Mouse (Mus musculus) hindbrain, embryonic 15.5 days (tissue): Measurements from ENCODE around the gene Nubp1. TPM values are rescaled to one million over a fixed set of nuclear protein-coding genes. Genes with fewer than 3 reads are reported as not detected.

ENCODE experiments used
- ATAC-seq: fragments of 200-750 bp; cut with Nextera tagmentation; 2 replicates; pipeline ENCODE4 v1.8.0; 2017; ENCODE audit warnings: low read depth, moderate number of reproducible peaks, moderate TSS enrichment; ENCODE audit not compliant: low FRiP score
- H3K27ac ChIP-seq: fragments of 300-500 bp; sonication (generic); replicated peaks from 2 replicates; pipeline ENCODE4 v1.5.1; 2015; ENCODE audit warnings: mild to moderate bottlenecking, inconsistent platforms
- H3K27me3 ChIP-seq: fragments of 300-500 bp; sonication (generic); 2 replicates; pipeline ENCODE4 v1.6.1; 2015; ENCODE audit warnings: control low read depth, inconsistent platforms
- H3K36me3 ChIP-seq: fragments of 300-500 bp; sonication (generic); 2 replicates; pipeline ENCODE4 v1.6.1; 2015; ENCODE audit warnings: control low read depth, inconsistent platforms
- H3K4me1 ChIP-seq: fragments of 300-500 bp; sonication (generic); replicated peaks from 2 replicates; pipeline ENCODE4 v1.6.1; 2015; ENCODE audit warnings: control low read depth, inconsistent platforms
- H3K4me2 ChIP-seq: fragments of 300-500 bp; sonication (generic); 2 replicates; pipeline ENCODE4 v1.6.1; 2015; ENCODE audit warnings: moderate library complexity, mild to moderate bottlenecking, inconsistent platforms
- H3K4me3 ChIP-seq: fragments of 300-500 bp; sonication (generic); 2 replicates; pipeline ENCODE4 v1.5.1; 2015; ENCODE audit warnings: mild to moderate bottlenecking, inconsistent platforms
- H3K9ac ChIP-seq: fragments of 300-500 bp; sonication (generic); 2 replicates; pipeline ENCODE4 v1.6.1; 2015; ENCODE audit warnings: inconsistent platforms
- H3K9me3 ChIP-seq: fragments of 300-500 bp; sonication (generic); 2 replicates; pipeline ENCODE4 v1.6.1; 2016; ENCODE audit warnings: control low read depth, inconsistent platforms
- WGBS: fragments of 180-500 bp; shearing (Covaris S2); methylation state at CpG from one replicate; pipeline ENCODE4 v1.1.7; 2015; 5-methylcytosine and 5-hydroxymethylcytosine counted together
- polyA plus RNA-seq: library from polyadenylated mRNA; unstranded; fragments of >200 nt; fragmentation: Nextera tagmentation; extraction: Ambion mirVana; gene quantifications from 2 replicates; pipeline ENCODE4 v1.2.1, GENCODE M21; 2015

The Nubp1 gene
- polyA plus RNA-seq, 1 experiment from 2014 or later, result 48.2 TPM

GRCm38 (mm10) chr16:10384544-10384943 is 27.2 kb upstream of the Nubp1 start:
- Histone ChIP-seq H3K27ac (no peak overlapping the region), H3K4me3 (no peak overlapping the region), H3K9ac (no peak overlapping the region), H3K36me3 (no peaks in the 10 kb centered on the region), H3K9me3 (no peaks in the 10 kb centered on the region), H3K27me3 (no peaks in the 10 kb centered on the region), H3K4me2 (no peak overlapping the region), H3K4me1 (no peaks in the 10 kb centered on the region)
- 72% methylated on average over 3 of the region's 3 CpGs for WGBS
- no peak for ATAC-seq

- ATAC-seq, result no peak
- WGBS, result 80% methylated on average over 12 of the region's 12 CpGs
These were observed 26.5 kb upstream of the Nubp1 start for GRCm38 (mm10) chr16:10385261-10385660.

GRCm38 (mm10) chr16:10388634-10389365 is 22.9 kb upstream of the Nubp1 start:
- Histone ChIP-seq H3K27ac (no peak overlapping the region), H3K9ac (no peak overlapping the region), H3K4me1 (no peaks in the 10 kb centered on the region), H3K27me3 (no peaks in the 10 kb centered on the region), H3K9me3 (no peaks in the 10 kb centered on the region), H3K4me2 (no peak overlapping the region), H3K4me3 (no peak overlapping the region), H3K36me3 (no peaks in the 10 kb centered on the region)
- WGBS, result 89% methylated on average over 6 of the region's 6 CpGs
- no peak for ATAC-seq

More at GRCm38 (mm10) chr16:10385261-10385660, 26.5 kb upstream of the Nubp1 start:
- Histone ChIP-seq H3K9me3 (no peaks in the 10 kb centered on the region), H3K27ac (no peak overlapping the region), H3K4me3 (no peak overlapping the region), H3K4me1 (no peaks in the 10 kb centered on the region), H3K36me3 (no peaks in the 10 kb centered on the region), H3K27me3 (no peaks in the 10 kb centered on the region), H3K9ac (no peak overlapping the region), H3K4me2 (no peak overlapping the region)

- Histone ChIP-seq H3K36me3 (no peaks in the 10 kb centered on the region), H3K9me3 (no peaks in the 10 kb centered on the region)
- 86% methylated on average over 9 of the region's 9 CpGs for WGBS
These were observed 19.2 kb upstream of the Nubp1 start for GRCm38 (mm10) chr16:10392587-10392986.

GRCm38 (mm10) chr16:10394699-10395540 is 16.8 kb upstream of the Nubp1 start, which contains the start of gene Tekt5:
TSS of gene Tekt5 (minus strand) at chr16:10395490.
- Histone ChIP-seq H3K4me2 (peak within 1 kb of the TSS; percentile 70), H3K4me3 (peak within 1 kb of the TSS; percentile 45), H3K9me3 (no peaks in the 10 kb centered on the region), H3K36me3 (no peaks in the 10 kb centered on the region), H3K27me3 (0 out of 2 replicates have a peak, but pooled peaks cover 3% of the 10 kb centered on the region), H3K9ac (peak within 1 kb of the TSS; percentile 57), H3K27ac (peak within 1 kb of the TSS; percentile 54), H3K4me1 (peaks cover 8% of the 10 kb centered on the region)
- 8% methylated on average over 37 of the region's 37 CpGs for WGBS
- peak; percentile 82 for ATAC-seq

More at GRCm38 (mm10) chr16:10392587-10392986, 19.2 kb upstream of the Nubp1 start:
- H3K27me3 ChIP-seq, result 0 out of 2 replicates have a peak, but pooled peaks cover 3% of the 10 kb centered on the region
- no peak for ATAC-seq
- H3K4me3 ChIP-seq, result no peak overlapping the region
- H3K4me1 ChIP-seq, result peaks cover 8% of the 10 kb centered on the region
- no peak overlapping the region for H3K27ac ChIP-seq
- H3K9ac ChIP-seq, result no peak overlapping the region
- H3K4me2 ChIP-seq, result no peak overlapping the region

GRCm38 (mm10) chr16:10398755-10399154 is 13.0 kb upstream of the Nubp1 start:
- no peak overlapping the region for H3K4me3 ChIP-seq
- WGBS, result 71% methylated on average over 5 of the region's 5 CpGs

GRCm38 (mm10) chr16:10399160-10399559 is 12.6 kb upstream of the Nubp1 start:
- no peak overlapping the region for H3K9ac ChIP-seq
- peaks cover 8% of the 10 kb centered on the region for H3K4me1 ChIP-seq
- WGBS, result 33% methylated on average over 7 of the region's 7 CpGs
- no peaks in the 10 kb centered on the region for H3K9me3 ChIP-seq
- H3K4me3 ChIP-seq, result no peak overlapping the region
- H3K4me2 ChIP-seq, result no peak overlapping the region
- ATAC-seq, result peak; percentile 34; the same call in 1 of the 2 replicates
- 0 out of 2 replicates have a peak, but pooled peaks cover 3% of the 10 kb centered on the region for H3K27me3 ChIP-seq
- H3K27ac ChIP-seq, result no peak overlapping the region
- no peaks in the 10 kb centered on the region for H3K36me3 ChIP-seq

More at GRCm38 (mm10) chr16:10398755-10399154, 13.0 kb upstream of the Nubp1 start:
- H3K9ac ChIP-seq, result no peak overlapping the region
- H3K4me1 ChIP-seq, result peaks cover 8% of the 10 kb centered on the region
- 0 out of 2 replicates have a peak, but pooled peaks cover 3% of the 10 kb centered on the region for H3K27me3 ChIP-seq
- H3K4me2 ChIP-seq, result no peak overlapping the region
- no peaks in the 10 kb centered on the region for H3K36me3 ChIP-seq
- ATAC-seq, result peak; percentile 23; the same call in 1 of the 2 replicates
- H3K9me3 ChIP-seq, result no peaks in the 10 kb centered on the region
- H3K27ac ChIP-seq, result no peak overlapping the region

GRCm38 (mm10) chr16:10415976-10416375 is 4.2 kb downstream of the Nubp1 start:
- H3K4me2 ChIP-seq, result no peak overlapping the region
- H3K4me1 ChIP-seq, result peaks cover 13% of the 10 kb centered on the region
- WGBS, result 65% methylated on average over 6 of the region's 6 CpGs
- no peaks in the 10 kb centered on the region for H3K27me3 ChIP-seq
- ATAC-seq, result no peak
- no peaks in the 10 kb centered on the region for H3K9me3 ChIP-seq
- no peak overlapping the region for H3K4me3 ChIP-seq
- no peak overlapping the region for H3K27ac ChIP-seq
- H3K36me3 ChIP-seq, result peaks cover 50% of the 10 kb centered on the region
- no peak overlapping the region for H3K9ac ChIP-seq

GRCm38 (mm10) chr16:10416866-10417265 is 5.1 kb downstream of the Nubp1 start:
- ATAC-seq, result no peak
- H3K9me3 ChIP-seq, result no peaks in the 10 kb centered on the region
- peaks cover 59% of the 10 kb centered on the region for H3K36me3 ChIP-seq
- H3K4me1 ChIP-seq, result peaks cover 9% of the 10 kb centered on the region
- H3K27me3 ChIP-seq, result no peaks in the 10 kb centered on the region
- H3K27ac ChIP-seq, result no peak overlapping the region
- H3K9ac ChIP-seq, result no peak overlapping the region
- 96% methylated on average over 4 of the region's 4 CpGs for WGBS
- no peak overlapping the region for H3K4me3 ChIP-seq
- H3K4me2 ChIP-seq, result no peak overlapping the region

- no peaks in the 10 kb centered on the region for H3K27me3 ChIP-seq
- no peak overlapping the region for H3K9ac ChIP-seq
- peaks cover 67% of the 10 kb centered on the region for H3K36me3 ChIP-seq
- WGBS, result 95% methylated on average over 9 of the region's 9 CpGs
- H3K9me3 ChIP-seq, result no peaks in the 10 kb centered on the region
- H3K4me3 ChIP-seq, result no peak overlapping the region
- no peak for ATAC-seq
- H3K4me2 ChIP-seq, result no peak overlapping the region
- H3K4me1 ChIP-seq, result peaks cover 2% of the 10 kb centered on the region
- no peak overlapping the region for H3K27ac ChIP-seq
These were observed 6.0 kb downstream of the Nubp1 start for GRCm38 (mm10) chr16:10417723-10418259.

GRCm38 (mm10) chr16:10420447-10421054 is 8.8 kb downstream of the Nubp1 start:
- H3K4me3 ChIP-seq, result no peak overlapping the region
- WGBS, result 94% methylated on average over 9 of the region's 9 CpGs
- no peak overlapping the region for H3K9ac ChIP-seq
- no peaks in the 10 kb centered on the region for H3K4me1 ChIP-seq
- no peaks in the 10 kb centered on the region for H3K27me3 ChIP-seq
- H3K4me2 ChIP-seq, result no peak overlapping the region
- H3K27ac ChIP-seq, result no peak overlapping the region
- H3K36me3 ChIP-seq, result peaks cover 79% of the 10 kb centered on the region
- ATAC-seq, result no peak
- H3K9me3 ChIP-seq, result no peaks in the 10 kb centered on the region
